ENCODE assay signal across 9 mouse cellular contexts in genomic region chr17:86909733-86910495, GRCm38 (mm10). TPM values are rescaled to one million over a fixed set of nuclear protein-coding genes. Genes with fewer than 3 reads are reported as not detected.
A peak's percentile ranks its signal among the peaks of the same experiment; 100 is the strongest.
DNase-seq lines count a peak whose midpoint lies in the region; ATAC-seq and TF ChIP-seq lines count a peak whose summit lies in the region.
"Had no signal": no experiment of that assay in that cellular context is flagged by ENCODE, and none has a peak within 500 bp of the region (broad histone marks: within the 10 kb centered on the region; RNA-seq: fewer than 3 reads in every experiment).

No protein-coding gene starts in this region.

- ATAC-seq in forebrain, embryonic 14.5 days = no peak
- ATAC-seq in forebrain, embryonic 11.5 days (replicated peaks; ENCODE audit: low FRiP score) = no peak
- no peak for ATAC-seq in lung, embryonic 14.5 days (ENCODE audit: insufficient read depth)
- no peak for ATAC-seq in limb, embryonic 11.5 days (ENCODE audit: insufficient number of reproducible peaks, low FRiP score, low TSS enrichment, low read depth)
- no peak for ATAC-seq in erythroblast, adult 5-6 weeks (replicated peaks; ENCODE audit: low FRiP score, poor library complexity, severe bottlenecking)

- H3K4me1 ChIP-seq in forebrain, embryonic 14.5 days (ENCODE audit: control insufficient read depth, insufficient read depth, low read length) = peaks cover 10% of the 10 kb centered on the region; the same call in 1 of the 2 replicates
- peaks cover 2% of the 10 kb centered on the region; the same call in 1 of the 2 replicates for H3K4me1 ChIP-seq in forebrain, embryonic 11.5 days (replicated peaks; ENCODE audit: control insufficient read depth, insufficient read depth, low read length)
- no peaks in the 10 kb centered on the region for H3K4me1 ChIP-seq in lung, embryonic 14.5 days (ENCODE audit: insufficient read depth)
- 0 out of 2 replicates have a peak, but pooled peaks cover 6% of the 10 kb centered on the region for H3K4me1 ChIP-seq in limb, embryonic 11.5 days (ENCODE audit: control insufficient read depth, insufficient read depth, low read length)

- DNase-seq in forebrain, embryonic 14.5 days (ENCODE audit: low spot score) = peak; percentile 56
- DNase-seq in forebrain, embryonic 11.5 days (ENCODE audit: low spot score) = no peak
- DNase-seq in lung, embryonic 14.5 days = peak; percentile 75
- no peak for DNase-seq in lung, postnatal 25 days (ENCODE audit: low spot score)
- DNase-seq in embryo, embryonic 9.5 days (ENCODE audit: extremely low spot score) = peak; percentile 19
- DNase-seq in limb, embryonic 11.5 days (ENCODE audit: low spot score) = peak; percentile 53
- no peak for DNase-seq in spleen, adult 18-20 months

- H3K4me3 ChIP-seq in forebrain, embryonic 14.5 days (ENCODE audit: low read depth, low read length) = no peak overlapping the region
- H3K4me3 ChIP-seq in forebrain, embryonic 11.5 days (ENCODE audit: low read depth, low read length) = no peak overlapping the region
- no peak overlapping the region for H3K4me3 ChIP-seq in lung, embryonic 14.5 days (ENCODE audit: low read depth, low read length)
- H3K4me3 ChIP-seq in limb, embryonic 11.5 days (ENCODE audit: low read depth, low read length) = no peak overlapping the region
- H3K4me3 ChIP-seq: heart, embryonic 13.5 days had no signal

- H3K9me3 ChIP-seq in forebrain, embryonic 14.5 days (replicated peaks; ENCODE audit: control insufficient read depth, low read length) = no peaks in the 10 kb centered on the region
- H3K9me3 ChIP-seq in forebrain, embryonic 11.5 days (ENCODE audit: control insufficient read depth, low read length) = no peaks in the 10 kb centered on the region
- no peaks in the 10 kb centered on the region for H3K9me3 ChIP-seq in lung, embryonic 14.5 days (ENCODE audit: low read depth, low read length)
- no peaks in the 10 kb centered on the region for H3K9me3 ChIP-seq in limb, embryonic 11.5 days (ENCODE audit: control insufficient read depth, low read length)
- H3K9me3 ChIP-seq: heart, embryonic 13.5 days had no signal

- no peak overlapping the region for H3K4me2 ChIP-seq in forebrain, embryonic 14.5 days (ENCODE audit: low read length)
- H3K4me2 ChIP-seq in forebrain, embryonic 11.5 days (ENCODE audit: low read depth, low read length, severe bottlenecking) = no peak overlapping the region
- H3K4me2 ChIP-seq in lung, embryonic 14.5 days = no peak overlapping the region
- H3K4me2 ChIP-seq in limb, embryonic 11.5 days (ENCODE audit: low read depth, severe bottlenecking) = no peak overlapping the region
- H3K4me2 ChIP-seq: heart, embryonic 13.5 days had no signal

- H3K27me3 ChIP-seq in forebrain, embryonic 14.5 days (replicated peaks; ENCODE audit: control insufficient read depth, insufficient read depth, low read length) = no peaks in the 10 kb centered on the region
- no peaks in the 10 kb centered on the region for H3K27me3 ChIP-seq in forebrain, embryonic 11.5 days (ENCODE audit: control insufficient read depth, insufficient read depth, low read length)
- no peaks in the 10 kb centered on the region for H3K27me3 ChIP-seq in lung, embryonic 14.5 days (ENCODE audit: insufficient read depth, low read length)
- no peaks in the 10 kb centered on the region for H3K27me3 ChIP-seq in limb, embryonic 11.5 days (ENCODE audit: control insufficient read depth, insufficient read depth, low read length)

- 70% methylated on average over 14 of the region's 14 CpGs for WGBS in forebrain, embryonic 14.5 days
- 74% methylated on average over 14 of the region's 14 CpGs for WGBS in forebrain, embryonic 11.5 days
- 64% methylated on average over 14 of the region's 14 CpGs for WGBS in lung, embryonic 14.5 days
- 78% methylated on average over 14 of the region's 14 CpGs for WGBS in limb, embryonic 11.5 days

- peak; percentile 76 for TF ChIP-seq CTCF in lung, embryonic 14.5 days (IDR thresholded peaks at IDR 0.05; ENCODE audit: low read depth)

- H3K27ac ChIP-seq in forebrain, embryonic 14.5 days (ENCODE audit: low read depth, low read length) = no peak overlapping the region
- H3K27ac ChIP-seq in forebrain, embryonic 11.5 days (ENCODE audit: low read depth, low read length) = no peak overlapping the region
- no peak overlapping the region for H3K27ac ChIP-seq in lung, embryonic 14.5 days (ENCODE audit: low read depth)
- H3K27ac ChIP-seq in limb, embryonic 11.5 days (replicated peaks; ENCODE audit: low read depth, low read length) = no peak overlapping the region
- H3K27ac ChIP-seq: heart, embryonic 13.5 days had no signal

- H3K9ac ChIP-seq in forebrain, embryonic 14.5 days (ENCODE audit: low read length) = no peak overlapping the region
- H3K9ac ChIP-seq in forebrain, embryonic 11.5 days (ENCODE audit: low read length) = no peak overlapping the region
- H3K9ac ChIP-seq in lung, embryonic 14.5 days = no peak overlapping the region
- H3K9ac ChIP-seq in limb, embryonic 11.5 days (ENCODE audit: low read length) = no peak overlapping the region
- H3K9ac ChIP-seq: heart, embryonic 13.5 days had no signal

- no peaks in the 10 kb centered on the region for H3K36me3 ChIP-seq in forebrain, embryonic 14.5 days (ENCODE audit: control insufficient read depth, insufficient read depth, low read length)
- H3K36me3 ChIP-seq in forebrain, embryonic 11.5 days (ENCODE audit: control insufficient read depth, insufficient read depth, low read length) = no peaks in the 10 kb centered on the region
- no peaks in the 10 kb centered on the region for H3K36me3 ChIP-seq in lung, embryonic 14.5 days (ENCODE audit: insufficient read depth)
- H3K36me3 ChIP-seq in limb, embryonic 11.5 days (ENCODE audit: control insufficient read depth, insufficient read depth, low read length) = no peaks in the 10 kb centered on the region
- H3K36me3 ChIP-seq: heart, embryonic 13.5 days had no signal

RNA-seq across cellular contexts. Expression of gene Tmem247, which starts 7.2 kb away (rescaled TPM):
- polyA plus RNA-seq in forebrain, embryonic 14.5 days (2014; fragmentation: Nextera tagmentation; extraction: Ambion mirVana) = not detected in 2 replicates
- polyA plus RNA-seq in forebrain, embryonic 11.5 days (2014; fragmentation: Nextera tagmentation; extraction: Ambion mirVana) = not detected in 2 replicates
- not detected in 2 replicates for polyA plus RNA-seq in lung, embryonic 14.5 days (2014; fragmentation: Nextera tagmentation; extraction: Ambion mirVana)
- polyA plus RNA-seq in limb, embryonic 11.5 days (2014; fragmentation: Nextera tagmentation; extraction: Ambion mirVana) = not detected in 2 replicates
- total RNA-seq in erythroblast, adult 5-6 weeks (2015; ENCODE audit: low replicate concordance) = not detected in 2 replicates
- total RNA-seq in erythroblast, adult 5-6 weeks (2017; ENCODE audit: low replicate concordance) = not detected in 2 replicates
- polyA plus RNA-seq: heart, embryonic 13.5 days had no signal

RNA-seq across cellular contexts. Expression of gene Atp6v1e2, which starts 37.8 kb away (rescaled TPM):
- not detected in 2 replicates for polyA plus RNA-seq in forebrain, embryonic 14.5 days (2014; fragmentation: Nextera tagmentation; extraction: Ambion mirVana)
- polyA plus RNA-seq in forebrain, embryonic 11.5 days (2014; fragmentation: Nextera tagmentation; extraction: Ambion mirVana) = not detected in 2 replicates
- not detected in 2 replicates for polyA plus RNA-seq in lung, embryonic 14.5 days (2014; fragmentation: Nextera tagmentation; extraction: Ambion mirVana)
- polyA plus RNA-seq in limb, embryonic 11.5 days (2014; fragmentation: Nextera tagmentation; extraction: Ambion mirVana) = not detected in 2 replicates
- total RNA-seq in erythroblast, adult 5-6 weeks (2015; ENCODE audit: low replicate concordance) = not detected in 2 replicates
- total RNA-seq in erythroblast, adult 5-6 weeks (2017; ENCODE audit: low replicate concordance) = not detected in 2 replicates
- polyA plus RNA-seq: heart, embryonic 13.5 days had no signal

RNA-seq across cellular contexts. Expression of gene Rhoq, which starts 53.0 kb away (rescaled TPM):
- 5.2 and 6.2 TPM in 2 replicates for polyA plus RNA-seq in forebrain, embryonic 14.5 days (2014; fragmentation: Nextera tagmentation; extraction: Ambion mirVana)
- polyA plus RNA-seq in forebrain, embryonic 11.5 days (2014; fragmentation: Nextera tagmentation; extraction: Ambion mirVana) = 11.5 TPM in 2 replicates
- 17.6 and 19.4 TPM in 2 replicates for polyA plus RNA-seq in lung, embryonic 14.5 days (2014; fragmentation: Nextera tagmentation; extraction: Ambion mirVana)
- polyA plus RNA-seq in limb, embryonic 11.5 days (2014; fragmentation: Nextera tagmentation; extraction: Ambion mirVana) = 17.7 and 19.0 TPM in 2 replicates
- total RNA-seq in erythroblast, adult 5-6 weeks (2015; ENCODE audit: low replicate concordance) = 1.7 and 2.5 TPM in 2 replicates
- total RNA-seq in erythroblast, adult 5-6 weeks (2017; ENCODE audit: low replicate concordance) = 2.5 and 7.2 TPM in 2 replicates

Comparison
In these comparisons a context has a peak if more than half of its experiments do, and no peak if none do; other contexts are left out.
1. DNase-seq: peak in forebrain, embryonic 14.5 days (single experiment), lung, embryonic 14.5 days (single experiment), embryo, embryonic 9.5 days (single experiment) and limb, embryonic 11.5 days (single experiment); none in forebrain, embryonic 11.5 days (single experiment), lung, postnatal 25 days (single experiment) and spleen, adult 18-20 months (0 of 2).